Mouse (Mus musculus) myocyte (in vitro differentiated cells): ENCODE results near the gene Tcf7l1. TPM values are rescaled to one million over a fixed set of nuclear protein-coding genes. Genes with fewer than 3 reads are reported as not detected.

Experiments used
- H3K27me3 ChIP-seq: one replicate; pipeline ENCODE4 v1.6.1; 2011; ENCODE audit not compliant: control insufficient read depth, insufficient read depth, insufficient read length
- H3K36me3 ChIP-seq: one replicate; pipeline ENCODE4 v1.6.1; 2011; ENCODE audit not compliant: control insufficient read depth, insufficient read depth
- H3K4me2 ChIP-seq: one replicate; pipeline ENCODE4 v1.6.1; 2011; ENCODE audit warnings: low read depth, control low read depth
- H3K4me3 ChIP-seq: one replicate; pipeline ENCODE4 v1.5.1; 2011; ENCODE audit warnings: mild to moderate bottlenecking, control low read depth, moderate library complexity
- H3K79me2 ChIP-seq: one replicate; pipeline ENCODE4 v1.6.1; 2011; ENCODE audit not compliant: control insufficient read depth, insufficient read depth
- H3ac ChIP-seq: one replicate; pipeline ENCODE4 v1.6.1; 2011; ENCODE audit not compliant: control insufficient read depth, insufficient read length
- CEBPB ChIP-seq: IDR thresholded peaks from 2 replicates; pipeline ENCODE4 v1.6.1; 2011; ENCODE audit warnings: mild to moderate bottlenecking, moderate library complexity; ENCODE audit not compliant: poor library complexity, insufficient read depth, severe bottlenecking
- E2F4 ChIP-seq: IDR thresholded peaks from one replicate; pipeline ENCODE4 v1.6.1; 2011; ENCODE audit warnings: mild to moderate bottlenecking, control low read depth, moderate library complexity; ENCODE audit not compliant: insufficient read depth
- MAX ChIP-seq: IDR thresholded peaks from one replicate; pipeline ENCODE4 v1.6.1; 2011; ENCODE audit warnings: low read depth, mild to moderate bottlenecking, control low read depth
- MYOD1 ChIP-seq, 3 experiments: IDR thresholded peaks; one replicate each; pipeline ENCODE4 v1.6.1; 2011; ENCODE audit warnings: control low read depth in 2 of 3, low read depth in 2 of 3, mild to moderate bottlenecking in 2 of 3, moderate library complexity in 1 of 3; ENCODE audit not compliant: insufficient read length in 2 of 3, control insufficient read depth in 1 of 3
- MYOG ChIP-seq, 3 experiments: IDR thresholded peaks; one replicate each; pipeline ENCODE4 v1.6.1; 2011; ENCODE audit warnings: control low read depth in 2 of 3, low read depth in 2 of 3, mild to moderate bottlenecking in 2 of 3; ENCODE audit not compliant: insufficient read length in 2 of 3, control insufficient read depth in 1 of 3, insufficient read depth in 1 of 3
- POLR2A ChIP-seq: IDR thresholded peaks from one replicate; pipeline ENCODE4 v1.6.1; 2011; ENCODE audit warnings: low read depth, mild to moderate bottlenecking, control low read depth, moderate library complexity; ENCODE audit not compliant: insufficient read length
- POLR2AphosphoS2 ChIP-seq: IDR thresholded peaks from one replicate; pipeline ENCODE4 v1.6.1; 2011; ENCODE audit warnings: low read depth, control low read depth; ENCODE audit not compliant: insufficient read length
- REST ChIP-seq: IDR thresholded peaks from one replicate; pipeline ENCODE4 v1.6.1; 2011; ENCODE audit warnings: mild to moderate bottlenecking, control low read depth, moderate library complexity; ENCODE audit not compliant: insufficient read depth, insufficient read length
- SRF ChIP-seq: IDR thresholded peaks from one replicate; pipeline ENCODE4 v1.6.1; 2011; ENCODE audit warnings: low read depth; ENCODE audit not compliant: control insufficient read depth, insufficient read length
- TCF12 ChIP-seq: IDR thresholded peaks from one replicate; pipeline ENCODE4 v1.6.1; 2011; ENCODE audit warnings: mild to moderate bottlenecking, control low read depth; ENCODE audit not compliant: poor library complexity, insufficient read depth, severe bottlenecking
- TCF3 ChIP-seq: IDR thresholded peaks from one replicate; pipeline ENCODE4 v1.6.1; 2011; ENCODE audit warnings: low read depth, control low read depth; ENCODE audit not compliant: insufficient read length
- USF1 ChIP-seq: IDR thresholded peaks from one replicate; pipeline ENCODE4 v1.6.1; 2011; ENCODE audit warnings: low read depth, mild to moderate bottlenecking, control low read depth, moderate library complexity
- polyA plus RNA-seq: library from polyadenylated mRNA; unstranded; fragments of >200 nt; fragmentation: generic; extraction: Trizol; gene quantifications from one replicate; pipeline ENCODE4 v1.2.1, GENCODE M21; 2012; ENCODE audit warnings: missing spikeins

Tcf7l1 gene
- polyA plus RNA-seq, 1 experiment: 13.3 TPM

GRCm38 (mm10) chr6:72673751-72674150 is 115.3 kb downstream of the Tcf7l1 start:
- Histone ChIP-seq H3K79me2 (peaks cover 4% of the 10 kb centered on the region), H3K36me3 (no peaks in the 10 kb centered on the region), H3K4me2 (no peak overlapping the region), H3ac (no peak overlapping the region), H3K27me3 (no peaks in the 10 kb centered on the region), H3K4me3 (no peak overlapping the region)
- TF ChIP-seq CEBPB (no peak), MYOG (IDR thresholded peaks at IDR 0.05; ENCODE audit: control insufficient read depth in 1 of 3, insufficient read depth in 1 of 3, insufficient read length in 2 of 3, low read depth in 2 of 3) (no peak), E2F4 (no peak), POLR2A (no peak), TCF12 (no peak), POLR2AphosphoS2 (no peak), USF1 (no peak), TCF3 (no peak), MAX (no peak), REST (no peak), MYOD1 (IDR thresholded peaks at IDR 0.05; ENCODE audit: control insufficient read depth in 1 of 3, insufficient read length in 2 of 3, low read depth in 2 of 3) (no peak), SRF (no peak)

GRCm38 (mm10) chr6:72671129-72671528 is 117.9 kb downstream of the Tcf7l1 start:
- H3K27me3 ChIP-seq: no peaks in the 10 kb centered on the region
- no peak overlapping the region for H3K4me2 ChIP-seq
- H3K36me3 ChIP-seq: no peaks in the 10 kb centered on the region
- H3K4me3 ChIP-seq: no peak overlapping the region
- H3ac ChIP-seq: no peak overlapping the region
- peaks cover 11% of the 10 kb centered on the region for H3K79me2 ChIP-seq
- TF ChIP-seq MAX (no peak), USF1 (no peak), E2F4 (no peak), SRF (no peak), POLR2A (no peak), TCF3 (no peak), REST (no peak), CEBPB (no peak), POLR2AphosphoS2 (no peak), MYOD1 (IDR thresholded peaks at IDR 0.05; ENCODE audit: control insufficient read depth in 1 of 3, insufficient read length in 2 of 3, low read depth in 2 of 3) (no peak)

- Histone ChIP-seq H3K4me3 (no peak overlapping the region), H3K4me2 (no peak overlapping the region), H3K79me2 (peaks cover 7% of the 10 kb centered on the region), H3ac (no peak overlapping the region), H3K27me3 (no peaks in the 10 kb centered on the region), H3K36me3 (no peaks in the 10 kb centered on the region)
- TF ChIP-seq TCF3: no peak
- TF ChIP-seq TCF12: no peak
- no peak for TF ChIP-seq SRF
- TF ChIP-seq USF1: no peak
- TF ChIP-seq E2F4: no peak
- no peak for TF ChIP-seq POLR2A
- TF ChIP-seq MYOG (IDR thresholded peaks at IDR 0.05; ENCODE audit: control insufficient read depth in 1 of 3, insufficient read depth in 1 of 3, insufficient read length in 2 of 3, low read depth in 2 of 3): no peak
- TF ChIP-seq POLR2AphosphoS2: no peak
- TF ChIP-seq MYOD1 (IDR thresholded peaks at IDR 0.05; ENCODE audit: control insufficient read depth in 1 of 3, insufficient read length in 2 of 3, low read depth in 2 of 3): no peak
- no peak for TF ChIP-seq CEBPB
- TF ChIP-seq MAX: no peak
- TF ChIP-seq REST: no peak
Observed at GRCm38 (mm10) chr6:72667021-72667420, 122.0 kb downstream of the Tcf7l1 start.

- Histone ChIP-seq H3K36me3 (no peaks in the 10 kb centered on the region), H3K4me3 (no peak overlapping the region), H3K4me2 (no peak overlapping the region), H3K79me2 (peaks cover 7% of the 10 kb centered on the region), H3K27me3 (no peaks in the 10 kb centered on the region), H3ac (no peak overlapping the region)
- no peak for TF ChIP-seq E2F4
- TF ChIP-seq TCF12: no peak
- TF ChIP-seq MYOD1 (IDR thresholded peaks at IDR 0.05; ENCODE audit: control insufficient read depth in 1 of 3, insufficient read length in 2 of 3, low read depth in 2 of 3): no peak
- TF ChIP-seq POLR2AphosphoS2: no peak
- TF ChIP-seq MAX: no peak
- TF ChIP-seq MYOG (IDR thresholded peaks at IDR 0.05; ENCODE audit: control insufficient read depth in 1 of 3, insufficient read depth in 1 of 3, insufficient read length in 2 of 3, low read depth in 2 of 3): no peak
- TF ChIP-seq CEBPB: no peak
- TF ChIP-seq USF1: no peak
- TF ChIP-seq SRF: no peak
- no peak for TF ChIP-seq REST
- TF ChIP-seq TCF3: no peak
- TF ChIP-seq POLR2A: no peak
Observed at GRCm38 (mm10) chr6:72664290-72664689, 124.8 kb downstream of the Tcf7l1 start.

GRCm38 (mm10) chr6:72663000-72663399 is 126.1 kb downstream of the Tcf7l1 start:
- H3K36me3 ChIP-seq: no peaks in the 10 kb centered on the region
- no peaks in the 10 kb centered on the region for H3K27me3 ChIP-seq
- TF ChIP-seq TCF12: no peak
- no peak for TF ChIP-seq USF1
- TF ChIP-seq MAX: no peak
- TF ChIP-seq TCF3: no peak
- TF ChIP-seq POLR2AphosphoS2: no peak
- no peak for TF ChIP-seq MYOG (IDR thresholded peaks at IDR 0.05; ENCODE audit: control insufficient read depth in 1 of 3, insufficient read depth in 1 of 3, insufficient read length in 2 of 3, low read depth in 2 of 3)
- no peak for TF ChIP-seq POLR2A
- TF ChIP-seq E2F4: no peak
- TF ChIP-seq CEBPB: no peak
- TF ChIP-seq REST: no peak
- TF ChIP-seq MYOD1 (IDR thresholded peaks at IDR 0.05; ENCODE audit: control insufficient read depth in 1 of 3, insufficient read length in 2 of 3, low read depth in 2 of 3): no peak
- no peak for TF ChIP-seq SRF
- H3K79me2 ChIP-seq: peaks cover 7% of the 10 kb centered on the region
- no peak overlapping the region for H3K4me2 ChIP-seq
- no peak overlapping the region for H3K4me3 ChIP-seq
- H3ac ChIP-seq: no peak overlapping the region
